Mouse (Mus musculus): Measurements from ENCODE around the gene Col4a1. TPM values are rescaled to one million over a fixed set of nuclear protein-coding genes. Genes with fewer than 3 reads are reported as not detected.

The Col4a1 gene
- total RNA-seq, 2 experiments from 2014 or later: 142 TPM

GRCm38 (mm10) chr8:11273506-11274158 lies 39.0 kb downstream of the Col4a1 start:
- intact Hi-C loops (cut with DNase I): no loop called here

GRCm38 (mm10) chr8:11272205-11272604 lies 40.4 kb downstream of the Col4a1 start:
- intact Hi-C loops (cut with DNase I): no loop called here

More at GRCm38 (mm10) chr8:11273506-11274158, 39.0 kb downstream of the Col4a1 start:
- no peak for DNase-seq

GRCm38 (mm10) chr8:11270826-11271225 lies 41.8 kb downstream of the Col4a1 start:
- no peak for DNase-seq
- intact Hi-C loops (cut with DNase I): no loop called here

More at GRCm38 (mm10) chr8:11272205-11272604, 40.4 kb downstream of the Col4a1 start:
- DNase-seq: no peak

- intact Hi-C loops (cut with DNase I): no loop called here
Measured at GRCm38 (mm10) chr8:11268753-11269152, 43.9 kb downstream of the Col4a1 start.

GRCm38 (mm10) chr8:11266471-11266870 lies 46.2 kb downstream of the Col4a1 start:
- intact Hi-C loops (cut with DNase I): no loop called here
- DNase-seq: no peak

More at GRCm38 (mm10) chr8:11268753-11269152, 43.9 kb downstream of the Col4a1 start:
- no peak for DNase-seq

GRCm38 (mm10) chr8:11265971-11266370 lies 46.7 kb downstream of the Col4a1 start:
- intact Hi-C loops (cut with DNase I): no loop called here
- no peak for DNase-seq

GRCm38 (mm10) chr8:11263848-11264247 lies 48.8 kb downstream of the Col4a1 start:
- intact Hi-C loops (cut with DNase I): no loop called here
- no peak for DNase-seq

- no peak for DNase-seq
Measured at GRCm38 (mm10) chr8:11262031-11262735, 50.4 kb downstream of the Col4a1 start.

GRCm38 (mm10) chr8:11259832-11260615 lies 52.6 kb downstream of the Col4a1 start:
- intact Hi-C loops (cut with DNase I): no loop called here
- no peak for DNase-seq

More at GRCm38 (mm10) chr8:11262031-11262735, 50.4 kb downstream of the Col4a1 start:
- intact Hi-C loops (cut with DNase I): no loop called here

- intact Hi-C loops (cut with DNase I): no loop called here
- no peak for DNase-seq
Measured at GRCm38 (mm10) chr8:11258517-11259136, 54.0 kb downstream of the Col4a1 start.

GRCm38 (mm10) chr8:11257079-11258017 lies 55.3 kb downstream of the Col4a1 start:
- no peak for DNase-seq
- intact Hi-C loops (cut with DNase I): no loop called here

GRCm38 (mm10) chr8:11256405-11256804 lies 56.2 kb downstream of the Col4a1 start:
- no peak for DNase-seq

GRCm38 (mm10) chr8:11255680-11256079 lies 56.9 kb downstream of the Col4a1 start:
- no peak for DNase-seq
- intact Hi-C loops (cut with DNase I): no loop called here

More at GRCm38 (mm10) chr8:11256405-11256804, 56.2 kb downstream of the Col4a1 start:
- intact Hi-C loops (cut with DNase I): no loop called here

- intact Hi-C loops (cut with DNase I): loop anchor here (5.0 kb wide), 2 partner anchors 57 to 137 kb away; partner anchors contain the start of genes Col4a1 and Col4a2
- DNase-seq: no peak
Measured at GRCm38 (mm10) chr8:11254914-11255530, 57.6 kb downstream of the Col4a1 start.

- intact Hi-C loops (cut with DNase I): loop anchor here (5.0 kb wide), 2 partner anchors 58 to 138 kb away; partner anchors contain the start of genes Col4a1 and Col4a2
- DNase-seq: no peak
Measured at GRCm38 (mm10) chr8:11254510-11254909, 58.1 kb downstream of the Col4a1 start.

- DNase-seq: peak; percentile 81
- intact Hi-C loops (cut with DNase I): loop anchor here (5.0 kb wide), 2 partner anchors 59 to 139 kb away; partner anchors contain the start of genes Col4a1 and Col4a2
Measured at GRCm38 (mm10) chr8:11253556-11253955, 59.1 kb downstream of the Col4a1 start.

- no peak for DNase-seq
- intact Hi-C loops (cut with DNase I): loop anchor here (5.0 kb wide), 2 partner anchors 59 to 139 kb away; partner anchors contain the start of genes Col4a1 and Col4a2
Measured at GRCm38 (mm10) chr8:11253041-11253440, 59.6 kb downstream of the Col4a1 start.

- intact Hi-C loops (cut with DNase I): loop anchor here (5.0 kb wide), 2 partner anchors 60 to 140 kb away; partner anchors contain the start of genes Col4a1 and Col4a2
- DNase-seq: no peak
Measured at GRCm38 (mm10) chr8:11252235-11252774, 60.3 kb downstream of the Col4a1 start.
